Mouse (Mus musculus) colon, adult 2 months (tissue): ENCODE measurements around the gene Zfp408. TPM values are rescaled to one million over a fixed set of nuclear protein-coding genes. Genes with fewer than 3 reads are reported as not detected.

Experiments used
- polyA plus RNA-seq: library from polyadenylated mRNA; depleted of rRNA; stranded (reverse); fragments of >200 nt; gene quantifications from 2 replicates; pipeline ENCODE4 v1.2.3, GENCODE M21; 2012; rRNA removed

Gene Zfp408
- polyA plus RNA-seq = 16.0 and 18.6 TPM in 2 replicates

DNA sequence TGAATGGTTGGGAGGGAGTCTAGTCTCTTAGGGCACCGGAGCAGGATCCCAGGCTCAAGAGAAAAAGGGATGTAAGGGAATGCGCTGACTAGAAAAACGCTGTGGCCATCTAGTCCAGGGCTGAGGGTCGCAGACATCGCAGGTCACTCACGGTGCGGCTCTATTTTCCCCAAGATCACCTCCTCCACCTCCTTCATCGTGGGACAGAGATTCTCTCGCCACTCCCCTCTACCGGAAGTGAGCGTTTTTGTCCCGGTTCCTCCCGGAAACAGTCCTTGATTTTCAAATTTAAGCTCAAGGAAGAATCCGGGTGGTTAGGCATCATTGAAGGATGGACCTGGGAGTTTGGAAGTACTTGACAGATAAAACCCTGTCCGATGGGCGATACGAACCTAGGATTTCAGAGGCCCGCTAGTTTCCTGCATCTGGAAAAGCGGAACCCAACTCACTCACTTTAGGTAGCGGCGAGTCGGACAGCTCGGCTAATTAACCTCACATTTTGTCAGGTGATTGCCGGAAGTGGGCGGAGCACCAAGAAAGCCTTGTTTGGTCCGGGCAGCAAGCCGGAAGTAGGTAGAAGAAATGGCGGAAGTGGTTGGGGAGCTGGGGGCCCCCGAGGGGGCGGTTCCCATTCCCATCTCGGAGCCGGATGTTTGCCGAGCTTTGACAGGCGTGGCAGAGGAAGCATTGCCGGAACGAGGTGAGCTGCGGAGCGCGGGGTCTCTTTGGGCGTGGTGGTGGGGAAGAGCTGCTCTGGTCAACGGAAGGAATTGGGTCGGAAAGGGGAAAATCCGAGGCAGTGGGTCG, at the start of gene Zfp408, which contains the start of gene Arhgap1:
TSS of gene Zfp408 (minus strand) at position 239 of the 807 bp plus-strand sequence.
TSS of gene Arhgap1 (plus strand) at position 308 of the 807 bp plus-strand sequence.

DNA sequence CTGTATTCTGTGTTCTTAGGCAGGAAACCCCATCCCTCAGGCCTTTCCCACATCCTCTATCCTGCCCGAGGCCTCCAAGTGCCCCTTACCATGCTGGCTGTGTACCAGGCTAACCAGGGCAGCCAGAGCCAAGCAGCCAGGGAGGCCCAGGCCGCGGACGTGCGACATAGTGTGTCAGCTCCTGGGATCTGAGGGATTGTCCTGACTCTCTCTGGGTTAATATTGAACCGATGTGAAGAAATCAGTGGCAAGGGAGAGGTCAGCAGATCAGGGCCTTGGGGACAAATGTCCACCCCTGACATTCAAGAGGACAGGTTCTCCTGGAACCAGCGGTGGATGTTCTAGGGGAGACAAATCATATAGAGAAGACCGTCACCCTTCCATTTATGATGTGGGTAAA, 13.4 kb downstream of the Zfp408 start, which contains the start of gene F2:
TSS of gene F2 (minus strand) at position 186 of the 400 bp plus-strand sequence.

Other genes starting within 250 kb of the Zfp408 start
- 6.9 and 10.0 TPM in 2 replicates for gene 1110051M20Rik, start 205.1 kb downstream of the Zfp408 start, polyA plus RNA-seq
- 10.9 and 12.2 TPM in 2 replicates for gene Lrp4, start 192.3 kb downstream of the Zfp408 start, polyA plus RNA-seq
- 3.2 and 4.6 TPM in 2 replicates for gene Ckap5, start 123.0 kb downstream of the Zfp408 start, polyA plus RNA-seq
- gene F2, start 13.4 kb downstream of the Zfp408 start, polyA plus RNA-seq = 0.87 and 1.4 TPM in 2 replicates
- 142 and 145 TPM in 2 replicates for gene Arhgap1, start 69 bp upstream of the Zfp408 start, polyA plus RNA-seq
- gene Atg13, start 60.8 kb upstream of the Zfp408 start, polyA plus RNA-seq = 27.7 and 28.8 TPM in 2 replicates
- 2.6 TPM in 2 replicates for gene Harbi1, start 61.1 kb upstream of the Zfp408 start, polyA plus RNA-seq
- gene Ambra1, start 80.3 kb upstream of the Zfp408 start, polyA plus RNA-seq = 19.3 and 21.9 TPM in 2 replicates